Mouse (Mus musculus): ENCODE data around the gene Eya4. TPM values are rescaled to one million over a fixed set of nuclear protein-coding genes. Genes with fewer than 3 reads are reported as not detected.

Gene Eya4
- 1.0 and 1.4 TPM in 2 replicates for polyA plus RNA-seq (2014; fragmentation: Nextera tagmentation; extraction: Ambion mirVana)

- peak; percentile 70 for DNase-seq (ENCODE audit: low spot score)
- peak within 1 kb of the TSS; percentile 55; the same call in 1 of the 2 replicates for H3K27ac ChIP-seq (ENCODE audit: low read depth, low read length)
- 1% methylated on average over 70 of the region's 79 CpGs for WGBS
Measured at GRCm38 (mm10) chr10:23350011-23350911, at the start of gene Eya4. Eya4 (minus strand) TSS chr10:23350786.

GRCm38 (mm10) chr10:23395399-23395798 lies 44.8 kb upstream of the Eya4 start:
- 90% methylated on average over 3 of the region's 3 CpGs for WGBS
- no peaks in the 10 kb centered on the region for H3K27me3 ChIP-seq (replicated peaks; ENCODE audit: control insufficient read depth, insufficient read depth, low read length)
- no peak for ATAC-seq

More at GRCm38 (mm10) chr10:23350011-23350911, at the start of gene Eya4:
- Histone ChIP-seq H3K4me2 (ENCODE audit: low read length) (peak within 1 kb of the TSS; percentile 93), H3K9ac (ENCODE audit: low read length) (peak within 1 kb of the TSS; percentile 67), H3K9me3 (replicated peaks; ENCODE audit: control insufficient read depth, low read length) (no peaks in the 10 kb centered on the region), H3K4me3 (ENCODE audit: low read depth, low read length) (peak within 1 kb of the TSS; percentile 59), H3K4me1 (ENCODE audit: control insufficient read depth, insufficient read depth, low read length) (peaks cover 13% of the 10 kb centered on the region), H3K27me3 (replicated peaks; ENCODE audit: control insufficient read depth, insufficient read depth, low read length) (0 out of 2 replicates have a peak, but pooled peaks cover 7% of the 10 kb centered on the region), H3K36me3 (ENCODE audit: control insufficient read depth, insufficient read depth, low read length) (no peaks in the 10 kb centered on the region)
- peak; percentile 89 for ATAC-seq

GRCm38 (mm10) chr10:23394556-23395245 lies 44.1 kb upstream of the Eya4 start:
- H3K9ac ChIP-seq (ENCODE audit: low read length): no peak overlapping the region
- no peak overlapping the region for H3K4me3 ChIP-seq (ENCODE audit: low read depth, low read length)
- ATAC-seq (no peak), DNase-seq (ENCODE audit: low spot score) (no peak)
- H3K4me2 ChIP-seq (ENCODE audit: low read length): no peak overlapping the region
- H3K4me1 ChIP-seq (ENCODE audit: control insufficient read depth, insufficient read depth, low read length): no peaks in the 10 kb centered on the region
- H3K27ac ChIP-seq (ENCODE audit: low read depth, low read length): no peak overlapping the region
- H3K27me3 ChIP-seq (replicated peaks; ENCODE audit: control insufficient read depth, insufficient read depth, low read length): no peaks in the 10 kb centered on the region
- H3K36me3 ChIP-seq (ENCODE audit: control insufficient read depth, insufficient read depth, low read length): no peaks in the 10 kb centered on the region
- WGBS: 93% methylated on average over 11 of the region's 11 CpGs
- H3K9me3 ChIP-seq (replicated peaks; ENCODE audit: control insufficient read depth, low read length): no peaks in the 10 kb centered on the region

More at GRCm38 (mm10) chr10:23395399-23395798, 44.8 kb upstream of the Eya4 start:
- Histone ChIP-seq H3K4me1 (ENCODE audit: control insufficient read depth, insufficient read depth, low read length) (no peaks in the 10 kb centered on the region), H3K9ac (ENCODE audit: low read length) (no peak overlapping the region), H3K27ac (ENCODE audit: low read depth, low read length) (no peak overlapping the region), H3K9me3 (replicated peaks; ENCODE audit: control insufficient read depth, low read length) (no peaks in the 10 kb centered on the region), H3K4me3 (ENCODE audit: low read depth, low read length) (no peak overlapping the region), H3K4me2 (ENCODE audit: low read length) (no peak overlapping the region), H3K36me3 (ENCODE audit: control insufficient read depth, insufficient read depth, low read length) (no peaks in the 10 kb centered on the region)
- no peak for DNase-seq (ENCODE audit: low spot score)

GRCm38 (mm10) chr10:23394152-23394551 lies 43.6 kb upstream of the Eya4 start:
- 87% methylated on average over 6 of the region's 6 CpGs for WGBS

GRCm38 (mm10) chr10:23363866-23364265 lies 13.3 kb upstream of the Eya4 start:
- no peak overlapping the region for H3K9ac ChIP-seq (ENCODE audit: low read length)
- H3K4me1 ChIP-seq (ENCODE audit: control insufficient read depth, insufficient read depth, low read length): no peaks in the 10 kb centered on the region
- H3K4me2 ChIP-seq (ENCODE audit: low read length): no peak overlapping the region
- 92% methylated on average over 6 of the region's 6 CpGs for WGBS
- H3K27me3 ChIP-seq (replicated peaks; ENCODE audit: control insufficient read depth, insufficient read depth, low read length): no peaks in the 10 kb centered on the region
- H3K36me3 ChIP-seq (ENCODE audit: control insufficient read depth, insufficient read depth, low read length): no peaks in the 10 kb centered on the region
- no peak overlapping the region for H3K27ac ChIP-seq (ENCODE audit: low read depth, low read length)
- no peak for ATAC-seq
- DNase-seq (ENCODE audit: low spot score): no peak
- no peaks in the 10 kb centered on the region for H3K9me3 ChIP-seq (replicated peaks; ENCODE audit: control insufficient read depth, low read length)
- H3K4me3 ChIP-seq (ENCODE audit: low read depth, low read length): no peak overlapping the region

More at GRCm38 (mm10) chr10:23394152-23394551, 43.6 kb upstream of the Eya4 start:
- no peaks in the 10 kb centered on the region for H3K9me3 ChIP-seq (replicated peaks; ENCODE audit: control insufficient read depth, low read length)
- H3K4me3 ChIP-seq (ENCODE audit: low read depth, low read length): no peak overlapping the region
- no peak overlapping the region for H3K9ac ChIP-seq (ENCODE audit: low read length)
- no peaks in the 10 kb centered on the region for H3K36me3 ChIP-seq (ENCODE audit: control insufficient read depth, insufficient read depth, low read length)
- ATAC-seq (no peak), DNase-seq (ENCODE audit: low spot score) (no peak)
- no peak overlapping the region for H3K27ac ChIP-seq (ENCODE audit: low read depth, low read length)
- no peaks in the 10 kb centered on the region for H3K4me1 ChIP-seq (ENCODE audit: control insufficient read depth, insufficient read depth, low read length)
- H3K27me3 ChIP-seq (replicated peaks; ENCODE audit: control insufficient read depth, insufficient read depth, low read length): no peaks in the 10 kb centered on the region
- no peak overlapping the region for H3K4me2 ChIP-seq (ENCODE audit: low read length)

- DNase-seq (ENCODE audit: low spot score): peak; percentile 17
- Histone ChIP-seq H3K9ac (ENCODE audit: low read length) (peak overlapping the region; percentile 67), H3K27me3 (replicated peaks; ENCODE audit: control insufficient read depth, insufficient read depth, low read length) (0 out of 2 replicates have a peak, but pooled peaks cover 7% of the 10 kb centered on the region), H3K27ac (ENCODE audit: low read depth, low read length) (no peak overlapping the region; the same call in 1 of the 2 replicates), H3K36me3 (ENCODE audit: control insufficient read depth, insufficient read depth, low read length) (no peaks in the 10 kb centered on the region), H3K4me1 (ENCODE audit: control insufficient read depth, insufficient read depth, low read length) (peaks cover 13% of the 10 kb centered on the region), H3K9me3 (replicated peaks; ENCODE audit: control insufficient read depth, low read length) (no peaks in the 10 kb centered on the region), H3K4me3 (ENCODE audit: low read depth, low read length) (peak overlapping the region; percentile 59), H3K4me2 (ENCODE audit: low read length) (peak overlapping the region; percentile 93)
- peak; percentile 40 for ATAC-seq
- WGBS: under 1% methylated on average over 29 of the region's 33 CpGs
Measured at GRCm38 (mm10) chr10:23349392-23350010, 1.1 kb downstream of the Eya4 start.

GRCm38 (mm10) chr10:23348893-23349391 lies 1.6 kb downstream of the Eya4 start:
- peak overlapping the region; percentile 93 for H3K4me2 ChIP-seq (ENCODE audit: low read length)
- H3K9ac ChIP-seq (ENCODE audit: low read length): peak overlapping the region; percentile 67
- H3K4me3 ChIP-seq (ENCODE audit: low read depth, low read length): peak overlapping the region; percentile 59
- no peaks in the 10 kb centered on the region for H3K9me3 ChIP-seq (replicated peaks; ENCODE audit: control insufficient read depth, low read length)
- DNase-seq (ENCODE audit: low spot score) (peak; percentile 41), ATAC-seq (peak; percentile 24)
- peaks cover 13% of the 10 kb centered on the region for H3K4me1 ChIP-seq (ENCODE audit: control insufficient read depth, insufficient read depth, low read length)
- H3K36me3 ChIP-seq (ENCODE audit: control insufficient read depth, insufficient read depth, low read length): no peaks in the 10 kb centered on the region
- 1% methylated on average over 22 of the region's 22 CpGs for WGBS
- 0 out of 2 replicates have a peak, but pooled peaks cover 7% of the 10 kb centered on the region for H3K27me3 ChIP-seq (replicated peaks; ENCODE audit: control insufficient read depth, insufficient read depth, low read length)
- H3K27ac ChIP-seq (ENCODE audit: low read depth, low read length): no peak overlapping the region

GRCm38 (mm10) chr10:23348101-23348892 lies 2.3 kb downstream of the Eya4 start:
- DNase-seq (ENCODE audit: low spot score) (peak; percentile 17), ATAC-seq (no peak)
- Histone ChIP-seq H3K9me3 (replicated peaks; ENCODE audit: control insufficient read depth, low read length) (no peaks in the 10 kb centered on the region), H3K4me3 (ENCODE audit: low read depth, low read length) (peak overlapping the region; percentile 59), H3K4me2 (ENCODE audit: low read length) (peak overlapping the region; percentile 93), H3K27ac (ENCODE audit: low read depth, low read length) (no peak overlapping the region), H3K4me1 (ENCODE audit: control insufficient read depth, insufficient read depth, low read length) (peaks cover 13% of the 10 kb centered on the region), H3K9ac (ENCODE audit: low read length) (peak overlapping the region; percentile 67), H3K36me3 (ENCODE audit: control insufficient read depth, insufficient read depth, low read length) (no peaks in the 10 kb centered on the region), H3K27me3 (replicated peaks; ENCODE audit: control insufficient read depth, insufficient read depth, low read length) (0 out of 2 replicates have a peak, but pooled peaks cover 7% of the 10 kb centered on the region)
- WGBS: 3% methylated on average over 34 of the region's 34 CpGs
